Mouse (Mus musculus) right cerebral cortex, adult 2 months (tissue): ENCODE measurements at regions not wholly inside any gene's neighbourhood (a gene's known extent, or its start where the extent isn't known, plus 50 kb on each side); places are given as distances from the start of the nearest gene placed in this dataset.

Source experiments
- DNase-seq, 2 experiments: peaks; one replicate each; pipeline ENCODE4 v3.0.0; 2021 to 2022; ENCODE audit warnings: low spot score in 2 of 2

DNA sequence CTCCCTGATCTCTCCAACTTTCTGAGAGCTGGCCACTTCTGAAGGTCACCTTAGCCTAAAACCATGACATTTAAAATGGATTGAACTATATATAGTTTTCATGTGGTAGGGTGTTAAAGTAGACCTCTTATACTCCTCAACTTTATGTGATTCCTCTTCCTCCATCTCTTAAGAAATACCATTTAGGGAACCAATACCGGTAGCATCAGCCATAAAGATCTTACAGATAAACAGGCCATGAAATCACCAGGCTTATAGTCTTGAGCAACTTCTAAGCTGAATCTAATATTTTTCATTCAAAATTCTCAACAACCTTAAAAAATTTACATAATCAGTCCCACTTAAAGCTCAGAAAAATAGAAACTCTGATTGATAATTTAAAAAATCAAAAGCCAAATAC lies 56.2 kb downstream of the Rpl36a-ps1 start:
- DNase-seq = no peak

DNA sequence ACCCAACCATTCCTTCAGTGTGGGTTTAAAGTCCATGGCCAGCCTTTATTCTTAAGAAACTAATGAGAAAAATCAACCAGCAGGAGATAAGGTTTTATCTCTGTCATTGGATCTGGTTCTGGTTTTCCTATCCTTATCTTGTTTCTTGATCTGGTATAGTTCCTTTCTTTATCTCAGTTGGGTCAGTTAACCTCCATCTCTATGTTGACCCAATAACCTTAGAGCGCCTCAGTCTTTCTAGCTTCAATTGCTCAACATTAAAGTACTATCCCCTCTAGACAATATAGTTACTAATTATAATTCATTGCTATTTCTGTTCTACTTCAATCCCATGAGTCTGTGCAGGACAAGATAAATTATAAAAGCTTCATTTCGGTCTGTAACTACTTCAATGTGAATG lies 56.7 kb downstream of the Rpl36a-ps1 start:
- no peak for DNase-seq

- no peak for DNase-seq
These were observed 60.7 kb downstream of the Rpl36a-ps1 start for GRCm38 (mm10) chr14:98933371-98933916.

GRCm38 (mm10) chr14:98929276-98929675 lies 64.8 kb downstream of the Rpl36a-ps1 start:
- DNase-seq = no peak

DNA sequence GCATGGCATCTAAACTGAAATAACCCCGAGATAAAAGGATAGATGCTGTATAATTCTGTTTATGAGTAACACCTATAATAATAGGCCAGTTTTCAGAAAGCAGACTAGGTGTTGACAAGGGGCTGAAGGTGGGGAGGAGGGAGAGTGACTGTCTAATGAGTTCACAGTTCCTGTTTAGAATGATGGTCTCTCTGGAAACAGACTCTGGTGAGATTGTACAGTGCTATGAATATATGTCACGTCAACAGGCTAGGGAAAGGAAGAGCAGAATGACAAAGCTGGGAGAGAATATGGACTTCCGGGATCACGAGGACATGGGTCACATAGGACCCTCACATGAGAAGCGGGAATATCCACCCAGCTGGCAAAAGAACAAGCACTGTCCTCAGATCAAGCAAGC lies 85.9 kb downstream of the Rpl36a-ps1 start:
- no peak for DNase-seq

DNA sequence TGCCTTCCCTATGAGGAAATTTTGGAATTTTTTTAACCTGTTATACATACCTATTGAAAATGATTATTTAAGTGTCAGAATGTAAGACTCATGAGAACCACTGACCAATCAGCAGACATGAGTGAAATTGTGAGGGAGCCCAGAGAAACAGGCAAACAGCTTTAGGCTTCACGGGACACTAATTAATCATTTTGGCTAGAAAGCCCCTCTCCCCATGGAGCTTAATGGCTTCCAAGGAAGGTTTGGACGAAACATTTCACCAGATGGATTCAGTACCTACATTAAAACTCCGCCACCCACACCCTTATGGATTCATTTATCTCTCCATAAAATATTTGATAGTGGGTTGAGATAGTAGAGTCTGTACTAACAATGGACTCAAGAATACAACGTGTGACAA lies 95.2 kb downstream of the Rpl36a-ps1 start:
- DNase-seq = no peak

DNA sequence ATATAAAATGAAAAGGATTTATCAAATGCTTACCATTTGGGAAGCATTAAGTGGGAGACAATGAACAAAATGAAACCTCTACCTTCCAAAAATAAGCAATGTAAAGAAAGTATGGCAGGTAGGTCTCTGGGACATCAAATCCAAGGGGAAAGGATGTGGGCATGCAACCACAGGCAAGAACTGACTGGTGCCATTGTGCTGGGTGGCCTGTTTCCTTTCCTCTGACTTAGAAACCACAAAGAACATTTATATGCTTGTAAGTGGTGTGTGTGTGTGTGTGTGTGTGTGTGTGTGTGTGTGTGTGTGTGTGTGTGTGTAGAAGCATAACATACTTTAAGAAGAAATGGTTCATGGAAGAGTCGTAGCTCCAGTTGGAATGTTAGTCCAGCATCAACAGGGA lies 96.7 kb downstream of the Rpl36a-ps1 start:
- DNase-seq = no peak

- DNase-seq = no peak
These were observed 98.2 kb downstream of the Rpl36a-ps1 start for GRCm38 (mm10) chr14:98895933-98896332.

GRCm38 (mm10) chr14:98892670-98893069 lies 101.4 kb downstream of the Rpl36a-ps1 start:
- no peak for DNase-seq

GRCm38 (mm10) chr14:98891252-98891947 lies 102.7 kb downstream of the Rpl36a-ps1 start:
- no peak for DNase-seq

DNA sequence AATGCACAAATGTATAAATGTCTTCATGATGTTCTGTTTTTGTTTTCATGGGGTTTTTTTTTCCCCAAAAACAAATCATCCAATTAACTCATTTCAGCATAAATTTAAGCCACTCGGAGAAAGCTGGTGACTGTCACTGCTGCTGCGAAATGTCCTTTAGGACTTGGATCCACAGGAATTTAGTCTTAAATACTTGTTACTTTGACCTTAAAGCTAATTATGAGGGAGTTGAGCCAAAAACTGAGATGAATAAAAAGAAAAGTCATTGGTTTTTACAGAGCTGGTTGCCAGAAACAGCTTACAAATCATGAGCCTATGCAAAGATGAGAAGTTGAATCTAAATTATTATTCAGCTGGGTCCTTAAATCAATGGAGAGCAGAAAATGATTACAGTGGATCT lies 106.5 kb downstream of the Rpl36a-ps1 start:
- DNase-seq = no peak

- DNase-seq = no peak
These were observed 107.1 kb downstream of the Rpl36a-ps1 start for GRCm38 (mm10) chr14:98886982-98887381.

GRCm38 (mm10) chr14:98882586-98882985 lies 111.5 kb downstream of the Rpl36a-ps1 start:
- no peak for DNase-seq

DNA sequence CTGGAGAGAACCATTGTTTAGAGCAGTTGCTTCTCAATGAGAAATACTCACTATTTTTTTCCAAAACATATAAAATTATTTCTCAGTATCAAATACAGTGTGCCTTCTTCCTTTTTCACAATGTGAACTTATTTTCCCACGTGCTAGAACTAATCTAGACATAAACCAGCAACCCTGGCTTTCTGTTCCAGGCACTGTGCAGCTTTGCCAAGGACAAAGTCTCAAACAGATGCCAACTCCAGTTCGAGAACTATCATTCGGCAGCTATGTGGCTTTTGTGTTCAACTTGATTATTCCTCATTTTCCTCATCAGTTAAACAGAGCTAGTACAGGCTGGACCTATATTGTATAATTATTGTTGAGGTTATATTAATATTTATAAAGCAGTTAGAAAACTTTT lies 116.2 kb downstream of the Rpl36a-ps1 start:
- DNase-seq = no peak

DNA sequence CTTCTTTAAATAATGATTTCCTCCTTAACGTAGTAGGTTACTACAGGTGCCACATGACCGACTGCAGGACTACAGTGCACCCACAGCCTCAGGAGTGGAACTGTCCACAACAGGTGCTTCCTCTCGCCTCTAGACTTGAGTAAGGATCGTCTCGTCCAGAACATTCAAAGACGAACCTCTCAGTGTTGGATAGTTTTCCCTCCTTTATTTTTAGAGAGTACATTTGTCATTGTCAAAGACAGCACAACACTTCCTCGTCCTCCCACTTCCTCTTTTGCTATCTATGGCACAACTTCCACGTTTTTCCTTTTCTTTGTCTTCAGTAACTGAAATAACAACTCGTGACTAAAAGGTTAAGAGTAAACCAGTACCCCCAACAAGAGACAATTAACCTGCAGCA lies 120.7 kb downstream of the Rpl36a-ps1 start:
- DNase-seq = no peak

GRCm38 (mm10) chr14:98869888-98870287 lies 124.2 kb downstream of the Rpl36a-ps1 start:
- no peak for DNase-seq

GRCm38 (mm10) chr14:98866880-98867279 lies 127.2 kb downstream of the Rpl36a-ps1 start:
- DNase-seq = no peak

DNA sequence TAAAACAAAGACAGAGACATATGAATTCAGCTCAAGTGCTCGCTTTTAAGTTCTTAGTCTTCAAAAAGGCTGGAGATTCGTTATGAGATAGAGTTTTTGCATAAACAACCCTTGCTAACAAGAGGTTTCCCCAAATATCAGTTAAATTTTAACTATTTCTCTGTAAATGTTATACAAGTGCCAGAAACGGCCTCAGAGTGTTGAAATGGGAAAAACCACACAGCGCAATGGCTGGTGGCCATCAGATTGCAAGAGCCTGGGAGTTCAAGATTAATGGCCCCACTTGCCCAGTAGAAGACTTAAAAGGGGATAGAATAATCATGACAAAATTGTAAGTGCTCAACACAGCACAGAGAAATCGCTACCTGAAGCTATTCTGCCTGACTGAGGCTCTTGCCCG lies 130.1 kb downstream of the Rpl36a-ps1 start:
- DNase-seq = no peak

DNA sequence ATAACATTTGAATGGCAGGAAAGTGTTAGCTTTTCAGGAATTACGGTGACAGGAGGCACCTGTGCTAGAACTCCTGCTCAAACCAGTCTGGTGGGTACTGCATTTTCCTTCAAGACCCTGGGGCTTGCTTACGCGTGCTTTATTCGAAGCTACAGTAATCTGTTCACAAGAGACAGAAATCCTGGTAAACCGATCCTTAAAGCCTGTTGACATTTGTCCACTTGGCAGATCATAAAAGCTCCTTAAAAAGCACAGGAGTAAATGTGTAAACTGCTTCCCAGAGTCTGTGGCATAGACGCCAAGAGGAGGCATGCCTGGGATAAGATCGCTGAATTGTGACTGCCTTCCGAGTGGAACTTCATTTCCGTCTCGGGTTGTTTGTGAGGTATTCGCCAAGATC lies 130.5 kb downstream of the Rpl36a-ps1 start:
- no peak for DNase-seq

- DNase-seq = no peak
These were observed 131.9 kb downstream of the Rpl36a-ps1 start for GRCm38 (mm10) chr14:98862095-98862735.

DNA sequence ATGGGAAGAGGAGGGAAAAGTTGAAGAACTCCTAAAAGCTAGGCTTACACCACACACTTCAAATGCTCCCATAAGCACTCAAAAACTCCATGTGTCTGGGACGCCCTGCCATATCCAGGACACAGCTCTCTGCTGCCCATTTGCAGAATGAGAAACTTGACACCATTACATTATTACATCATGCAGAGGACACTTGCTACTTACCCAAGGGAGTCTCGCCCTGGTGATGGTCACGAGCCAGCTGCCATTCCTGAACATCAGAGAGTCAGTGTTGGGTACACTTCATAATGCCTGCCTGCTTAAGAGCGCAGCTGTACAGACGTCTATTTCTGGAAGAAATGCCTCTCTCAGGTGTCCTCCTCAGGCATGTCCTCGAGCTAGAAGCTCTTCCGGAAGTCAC lies 135.3 kb downstream of the Rpl36a-ps1 start:
- DNase-seq = no peak

- DNase-seq = no peak
These were observed 145.6 kb downstream of the Rpl36a-ps1 start for GRCm38 (mm10) chr14:98848500-98848899.

GRCm38 (mm10) chr14:98844221-98844620 lies 149.9 kb downstream of the Rpl36a-ps1 start:
- DNase-seq = no peak
